Mouse (Mus musculus): ENCODE measurements around the gene Slc39a5. TPM values are rescaled to one million over a fixed set of nuclear protein-coding genes. Genes with fewer than 3 reads are reported as not detected.

Gene Slc39a5
- polyA plus RNA-seq, 1 experiment, result not detected

DNA sequence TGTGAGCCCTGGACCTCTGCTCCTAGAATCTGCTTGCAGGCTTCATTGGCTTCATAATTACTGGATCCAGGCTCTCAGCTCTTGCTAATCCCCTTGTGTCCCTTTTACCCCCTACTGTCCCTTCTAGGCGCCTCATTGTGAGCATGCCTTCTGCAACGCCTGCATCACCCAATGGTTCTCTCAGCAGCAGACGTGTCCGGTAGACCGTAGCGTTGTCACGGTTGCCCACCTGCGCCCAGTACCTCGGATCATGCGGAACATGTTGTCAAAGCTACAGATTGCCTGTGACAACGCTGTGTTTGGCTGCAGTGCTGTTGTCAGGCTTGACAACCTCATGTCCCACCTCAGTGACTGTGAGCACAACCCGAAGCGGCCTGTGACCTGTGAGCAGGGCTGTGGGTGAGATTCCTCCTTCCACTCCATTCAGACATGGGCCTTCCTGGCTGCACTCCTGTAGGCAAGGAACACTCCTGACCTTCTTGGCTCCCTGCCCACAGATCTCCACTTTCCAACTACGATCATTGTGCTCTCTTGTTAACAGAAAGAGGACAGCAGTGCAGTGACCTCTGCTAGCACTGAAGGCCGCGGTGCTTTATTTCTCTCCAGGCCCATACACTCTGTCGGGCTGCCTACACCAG lies 34.3 kb upstream of the Slc39a5 start:
- Histone ChIP-seq H3K4me3 (replicated peaks; ENCODE audit: extremely low read depth, low read depth, low read length) (no peak overlapping the region), H3K4me1 (ENCODE audit: control insufficient read depth, insufficient read depth, low read length) (peaks cover 11% of the 10 kb centered on the region)
- WGBS, result 64% methylated on average over 17 of the region's 17 CpGs
- TF ChIP-seq CTCF (IDR thresholded peaks at IDR 0.05; ENCODE audit: insufficient read depth, low read length) (no peak), POLR2A (IDR thresholded peaks at IDR 0.05; ENCODE audit: borderline replicate concordance, extremely low read depth, low read depth, low read length) (no peak)
- peak; percentile 35 for DNase-seq

DNA sequence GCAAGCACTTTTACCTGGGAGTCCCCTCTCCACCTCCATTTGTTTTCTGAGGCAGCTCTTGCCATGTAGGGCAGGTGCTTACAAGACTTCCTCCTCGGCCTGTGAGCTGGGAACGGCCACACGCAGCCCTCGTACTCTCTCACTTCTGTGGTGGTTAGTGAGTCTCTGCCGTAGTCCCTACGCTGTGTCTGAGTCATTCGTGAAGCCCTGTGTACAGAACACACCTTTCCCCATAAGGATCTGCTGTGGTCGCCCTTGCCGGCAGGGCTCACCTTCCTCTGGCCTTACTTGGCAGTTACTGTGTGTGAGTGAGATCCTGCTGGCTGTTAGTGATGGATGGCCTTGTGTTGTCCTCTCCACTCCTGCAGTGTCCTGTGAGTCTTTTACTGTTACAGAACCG lies 33.7 kb upstream of the Slc39a5 start:
- H3K4me1 ChIP-seq (ENCODE audit: control insufficient read depth, insufficient read depth, low read length), result peaks cover 11% of the 10 kb centered on the region
- TF ChIP-seq CTCF (IDR thresholded peaks at IDR 0.05; ENCODE audit: insufficient read depth, low read length) (no peak), POLR2A (IDR thresholded peaks at IDR 0.05; ENCODE audit: borderline replicate concordance, extremely low read depth, low read depth, low read length) (no peak)
- WGBS, result 51% methylated on average over 10 of the region's 10 CpGs
- no peak overlapping the region for H3K4me3 ChIP-seq (replicated peaks; ENCODE audit: extremely low read depth, low read depth, low read length)
- no peak for DNase-seq

DNA sequence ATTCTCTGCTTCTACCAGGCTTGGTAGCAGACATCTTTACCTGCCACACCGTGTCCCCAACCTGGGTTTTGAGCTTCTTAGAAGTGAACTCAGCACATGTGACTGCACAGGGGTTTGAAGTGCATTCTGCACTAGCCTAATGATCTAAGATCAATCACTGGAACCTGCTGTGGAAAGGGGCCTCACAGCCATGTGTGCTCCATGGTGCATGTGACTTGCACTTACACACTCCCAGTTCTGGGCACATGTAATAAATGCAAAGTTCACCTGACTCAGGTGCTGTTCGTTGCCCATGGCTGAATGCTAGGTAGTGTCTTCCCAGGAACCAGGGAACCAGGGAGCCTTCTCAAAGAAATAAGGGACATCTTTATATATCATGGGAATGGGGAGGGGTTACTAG lies 32.4 kb upstream of the Slc39a5 start:
- Histone ChIP-seq H3K4me1 (ENCODE audit: control insufficient read depth, insufficient read depth, low read length) (peaks cover 2% of the 10 kb centered on the region; the same call in 1 of the 2 replicates), H3K4me3 (replicated peaks; ENCODE audit: extremely low read depth, low read depth, low read length) (no peak overlapping the region)
- DNase-seq, result no peak
- 86% methylated on average over 2 of the region's 2 CpGs for WGBS
- TF ChIP-seq POLR2A (IDR thresholded peaks at IDR 0.05; ENCODE audit: borderline replicate concordance, extremely low read depth, low read depth, low read length), result no peak

DNA sequence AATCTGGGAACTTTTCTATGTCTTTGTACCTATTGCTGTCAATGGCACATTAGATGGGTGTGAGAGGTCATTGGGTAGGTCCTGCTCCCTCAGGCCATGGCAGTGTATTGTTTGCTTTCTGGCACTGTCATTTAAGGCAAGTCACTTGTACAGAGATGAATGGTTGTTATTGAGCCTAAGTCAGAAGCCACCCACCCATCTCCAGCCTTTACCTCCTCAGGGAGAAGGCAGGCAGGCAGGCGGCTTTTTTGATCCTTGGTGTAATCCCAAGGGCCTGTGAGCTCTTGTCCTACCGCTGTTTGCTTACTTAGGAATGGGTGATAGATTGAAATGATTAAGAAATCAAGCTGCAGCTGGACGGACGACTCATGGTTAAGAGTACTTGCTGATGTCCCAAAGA lies 28.4 kb upstream of the Slc39a5 start:
- DNase-seq, result no peak
- no peak for TF ChIP-seq POLR2A (IDR thresholded peaks at IDR 0.05; ENCODE audit: borderline replicate concordance, extremely low read depth, low read depth, low read length)
- TF ChIP-seq CTCF (IDR thresholded peaks at IDR 0.05; ENCODE audit: insufficient read depth, low read length), result no peak
- H3K4me3 ChIP-seq (replicated peaks; ENCODE audit: extremely low read depth, low read depth, low read length), result no peak overlapping the region
- 70% methylated on average over 4 of the region's 4 CpGs for WGBS
- 0 out of 2 replicates have a peak, but pooled peaks cover 2% of the 10 kb centered on the region for H3K4me1 ChIP-seq (ENCODE audit: control insufficient read depth, insufficient read depth, low read length)

DNA sequence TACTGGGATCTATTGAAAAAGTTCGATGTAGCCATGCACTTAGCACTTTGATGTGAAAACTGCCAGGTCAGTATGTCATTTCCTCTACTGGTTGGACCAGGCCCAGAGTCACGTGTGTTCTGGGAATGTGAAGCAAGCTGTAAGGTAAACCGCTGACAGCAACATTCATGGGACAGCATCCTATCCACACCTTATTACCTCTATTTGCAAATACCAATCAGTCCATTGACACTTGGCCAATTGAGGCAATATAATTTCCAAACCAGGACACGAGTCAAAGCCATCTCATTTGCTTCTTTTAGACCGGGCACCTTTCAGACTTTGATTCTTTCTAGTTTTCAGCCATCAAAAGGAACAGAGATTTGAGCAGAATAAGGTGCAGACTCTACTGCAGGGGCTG lies 28.0 kb upstream of the Slc39a5 start:
- H3K4me1 ChIP-seq (ENCODE audit: control insufficient read depth, insufficient read depth, low read length), result 0 out of 2 replicates have a peak, but pooled peaks cover 2% of the 10 kb centered on the region
- WGBS, result 80% methylated on average over 5 of the region's 5 CpGs
- H3K4me3 ChIP-seq (replicated peaks; ENCODE audit: extremely low read depth, low read depth, low read length), result no peak overlapping the region
- no peak for DNase-seq
- TF ChIP-seq POLR2A (IDR thresholded peaks at IDR 0.05; ENCODE audit: borderline replicate concordance, extremely low read depth, low read depth, low read length) (no peak), CTCF (IDR thresholded peaks at IDR 0.05; ENCODE audit: insufficient read depth, low read length) (no peak)

DNA sequence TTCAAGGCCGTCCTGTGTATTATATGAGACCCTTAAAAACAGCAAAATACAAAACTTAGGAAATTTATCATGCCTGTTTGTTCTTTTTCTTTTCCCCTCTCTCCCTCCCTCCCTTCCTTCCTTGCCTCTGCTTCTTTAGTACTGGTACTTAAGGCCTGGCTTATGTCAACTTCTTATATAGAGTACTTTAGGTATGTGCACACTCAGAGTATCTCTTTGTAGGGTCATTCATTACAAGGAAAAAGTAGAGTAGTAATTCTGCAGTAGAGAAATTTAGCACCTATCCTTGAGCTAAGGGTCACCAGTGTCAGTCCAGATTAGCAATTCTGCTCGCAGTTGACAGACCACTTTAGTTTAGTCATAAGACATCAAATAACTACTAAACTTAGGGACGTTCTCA lies 24.2 kb upstream of the Slc39a5 start:
- WGBS, result 70% methylated on average over 3 of the region's 3 CpGs
- Histone ChIP-seq H3K4me3 (replicated peaks; ENCODE audit: extremely low read depth, low read depth, low read length) (no peak overlapping the region), H3K4me1 (ENCODE audit: control insufficient read depth, insufficient read depth, low read length) (0 out of 2 replicates have a peak, but pooled peaks cover 2% of the 10 kb centered on the region)
- TF ChIP-seq POLR2A (IDR thresholded peaks at IDR 0.05; ENCODE audit: borderline replicate concordance, extremely low read depth, low read depth, low read length) (no peak), CTCF (IDR thresholded peaks at IDR 0.05; ENCODE audit: insufficient read depth, low read length) (no peak)
- DNase-seq, result no peak

DNA sequence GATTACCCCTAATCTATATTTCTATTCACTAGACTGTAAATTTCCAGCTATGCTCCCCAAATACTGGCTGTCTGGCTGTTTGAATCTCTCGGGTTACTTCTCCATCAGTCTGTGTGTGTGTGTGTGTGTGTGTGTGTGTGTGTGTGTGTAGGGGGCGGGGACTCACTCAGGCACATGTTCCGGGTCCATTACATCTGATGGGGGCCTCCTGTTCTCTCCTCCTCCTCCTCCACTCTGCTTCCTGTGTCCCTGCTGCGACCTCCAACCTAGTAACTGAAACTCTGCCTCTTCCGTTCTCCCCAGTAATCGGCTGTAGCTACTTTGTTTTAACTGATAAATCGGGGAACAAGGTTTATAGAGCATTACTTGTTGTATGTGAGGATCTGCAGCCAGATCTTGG lies 23.6 kb upstream of the Slc39a5 start:
- no peak overlapping the region for H3K4me3 ChIP-seq (replicated peaks; ENCODE audit: extremely low read depth, low read depth, low read length)
- TF ChIP-seq POLR2A (IDR thresholded peaks at IDR 0.05; ENCODE audit: borderline replicate concordance, extremely low read depth, low read depth, low read length) (no peak), CTCF (IDR thresholded peaks at IDR 0.05; ENCODE audit: insufficient read depth, low read length) (no peak)
- 27% methylated on average over 7 of the region's 7 CpGs for WGBS
- DNase-seq, result no peak
- H3K4me1 ChIP-seq (ENCODE audit: control insufficient read depth, insufficient read depth, low read length), result 0 out of 2 replicates have a peak, but pooled peaks cover 2% of the 10 kb centered on the region

DNA sequence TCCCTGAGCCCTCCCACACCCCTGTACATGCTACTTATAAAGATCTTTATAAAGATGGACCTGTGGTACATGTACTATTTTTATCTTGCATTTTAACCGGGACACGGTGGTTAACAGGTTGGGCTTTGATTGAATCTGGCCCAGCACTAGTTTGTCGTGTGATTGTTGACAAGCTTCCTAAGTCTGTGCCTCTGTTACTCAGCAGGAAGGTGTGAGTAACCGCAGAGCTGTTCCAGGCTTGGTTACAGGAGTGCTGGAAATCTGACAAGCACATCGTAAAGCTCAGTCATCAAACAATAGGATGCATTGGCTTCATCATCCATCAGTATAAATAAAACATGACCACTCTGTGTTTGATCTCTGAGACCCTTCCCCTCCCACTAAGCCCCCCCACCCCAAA lies 21.4 kb upstream of the Slc39a5 start:
- 68% methylated on average over 5 of the region's 5 CpGs for WGBS
- no peak for DNase-seq
- H3K4me1 ChIP-seq (ENCODE audit: control insufficient read depth, insufficient read depth, low read length), result 0 out of 2 replicates have a peak, but pooled peaks cover 2% of the 10 kb centered on the region
- TF ChIP-seq POLR2A (IDR thresholded peaks at IDR 0.05; ENCODE audit: borderline replicate concordance, extremely low read depth, low read depth, low read length), result no peak
- no peak for TF ChIP-seq CTCF (IDR thresholded peaks at IDR 0.05; ENCODE audit: insufficient read depth, low read length)
- H3K4me3 ChIP-seq (replicated peaks; ENCODE audit: extremely low read depth, low read depth, low read length), result no peak overlapping the region

DNA sequence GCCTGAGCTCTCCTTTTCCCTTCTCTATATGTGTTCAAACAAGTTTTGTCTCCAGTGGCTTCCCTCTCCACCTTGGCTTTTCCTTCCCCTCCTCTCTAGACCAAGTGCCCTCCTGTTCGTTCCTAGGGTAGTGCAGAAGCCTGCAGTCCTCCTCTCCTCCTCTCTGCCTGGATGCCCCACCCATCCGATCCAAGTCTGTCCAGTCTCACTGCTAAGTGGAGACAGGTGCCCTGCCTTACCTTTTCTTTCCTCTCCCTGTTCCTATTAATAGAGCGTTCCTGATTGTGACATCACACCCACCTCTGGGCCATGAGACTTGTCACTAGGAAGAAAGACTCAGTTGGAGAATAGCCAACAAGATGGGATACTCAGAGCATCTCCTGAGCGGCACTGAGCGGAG lies 13.8 kb upstream of the Slc39a5 start:
- TF ChIP-seq CTCF (IDR thresholded peaks at IDR 0.05; ENCODE audit: insufficient read depth, low read length), result no peak
- no peak for TF ChIP-seq POLR2A (IDR thresholded peaks at IDR 0.05; ENCODE audit: borderline replicate concordance, extremely low read depth, low read depth, low read length)
- 81% methylated on average over 5 of the region's 5 CpGs for WGBS

DNA sequence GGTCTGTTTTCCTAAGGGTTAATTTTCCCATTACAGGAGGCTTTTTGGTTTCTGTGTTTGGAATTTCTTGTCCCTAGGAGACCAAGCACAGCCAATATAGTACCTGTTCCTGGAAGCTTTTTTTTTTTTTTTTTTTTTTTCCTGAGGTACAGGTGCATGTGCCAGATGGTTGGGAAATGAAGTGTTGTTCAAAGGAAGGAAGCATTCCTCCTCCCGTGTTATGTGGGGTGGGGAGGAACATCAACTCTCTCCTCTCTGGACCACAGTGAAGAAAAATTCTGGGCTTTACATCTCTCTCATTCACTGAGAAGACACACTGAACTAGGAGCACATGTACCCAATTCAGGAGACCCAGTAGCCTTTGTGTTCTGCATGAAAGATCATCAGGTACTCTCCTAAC lies 12.0 kb upstream of the Slc39a5 start:
- no peak for DNase-seq
- WGBS, result 16% methylated on average over 1 of the region's 1 CpGs

More for the DNA sequence above, 13.8 kb upstream of the Slc39a5 start:
- H3K4me1 ChIP-seq (ENCODE audit: control insufficient read depth, insufficient read depth, low read length), result peaks cover 15% of the 10 kb centered on the region
- H3K4me3 ChIP-seq (replicated peaks; ENCODE audit: extremely low read depth, low read depth, low read length), result no peak overlapping the region
- no peak for DNase-seq

More for the DNA sequence above, 12.0 kb upstream of the Slc39a5 start:
- no peak for TF ChIP-seq POLR2A (IDR thresholded peaks at IDR 0.05; ENCODE audit: borderline replicate concordance, extremely low read depth, low read depth, low read length)
- no peak for TF ChIP-seq CTCF (IDR thresholded peaks at IDR 0.05; ENCODE audit: insufficient read depth, low read length)
- Histone ChIP-seq H3K4me3 (replicated peaks; ENCODE audit: extremely low read depth, low read depth, low read length) (no peak overlapping the region), H3K4me1 (ENCODE audit: control insufficient read depth, insufficient read depth, low read length) (peaks cover 18% of the 10 kb centered on the region)
